Mouse (Mus musculus) brain, embryonic 14.5 days (tissue): ENCODE data around the gene Sgo2a.

ENCODE experiments used
- CTCF ChIP-seq: fragments of 200-500 bp; IDR thresholded peaks from 2 replicates; pipeline ENCODE4 v1.5.1; 2012; ENCODE audit warnings: inconsistent platforms, mild to moderate bottlenecking, moderate library complexity, borderline replicate concordance; ENCODE audit not compliant: insufficient read depth, insufficient read length; ENCODE audit errors: extremely low read depth
- POLR2A ChIP-seq: fragments of 200-500 bp; IDR thresholded peaks from 2 replicates; pipeline ENCODE4 v1.6.1; 2012; ENCODE audit warnings: mild to moderate bottlenecking, inconsistent platforms, borderline replicate concordance; ENCODE audit not compliant: poor library complexity, insufficient read depth, insufficient read length, severe bottlenecking; ENCODE audit errors: extremely low read depth

DNA sequence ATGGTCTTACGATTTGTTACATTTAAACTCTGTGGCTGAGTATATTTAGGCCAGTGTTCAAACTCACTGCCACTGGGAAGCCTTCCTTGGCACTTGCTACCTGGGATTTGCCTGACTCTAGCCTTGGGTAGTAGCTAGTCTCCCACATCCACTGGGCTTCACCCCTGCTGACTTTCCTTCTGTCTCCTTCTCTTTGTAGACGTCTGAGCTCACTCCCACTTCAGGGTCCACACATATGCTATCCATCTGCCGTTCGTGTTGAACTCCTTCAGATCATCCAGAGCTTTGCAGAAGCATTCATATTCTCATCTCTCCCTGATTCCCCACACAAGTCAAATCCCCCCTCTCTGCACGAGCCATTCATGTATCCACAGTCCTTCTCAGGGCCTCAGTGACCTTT is 49.8 kb downstream of the Sgo2a start:
- TF ChIP-seq POLR2A, result no peak
- no peak for TF ChIP-seq CTCF
